8 mouse cellular contexts compared by ENCODE assay signal in genomic region chr1:153414962-153415361, GRCm38 (mm10). TPM values are rescaled to one million over a fixed set of nuclear protein-coding genes. Genes with fewer than 3 reads are reported as not detected.
DNase-seq lines count a peak whose midpoint lies in the region.

No protein-coding gene starts in this region.

- peak; percentile 24 to 37 for DNase-seq in adrenal gland, postnatal 36 days
- no peak for DNase-seq in adrenal gland, adult 8-10 months
- DNase-seq in CD4-positive, CD25-positive, alpha-beta regulatory T cell, adult 2 months (ENCODE audit: low read depth, low spot score): peak; percentile 61
- peak; percentile 25 for DNase-seq in heart, postnatal 4 days
- DNase-seq in lung, postnatal 36 days: peak; percentile 92
- DNase-seq in thymus, postnatal 25 days: peak; percentile 77
- DNase-seq in c-Kit-positive CD71-positive TER-119-positive erythroid progenitor cells, embryonic 14.5 days (ENCODE audit: low spot score): no peak
- DNase-seq in right cerebral cortex, adult 18-20 months: no peak

RNA-seq across cellular contexts. Expression of gene Shcbp1l, which starts 10.0 kb away (rescaled TPM):
- total RNA-seq in adrenal gland, postnatal 36 days (2021): under 1 TPM; 0.20 to 0.36 TPM
- under 1 TPM in 3 of 4 experiments, not detected in 1; 0.10 to 0.55 (median 0.16) TPM for total RNA-seq in adrenal gland, adult 8-10 months (2022)
- total RNA-seq in heart, postnatal 4 days (2021): not detected

Comparison
In these comparisons a context has a peak if more than half of its experiments do, and no peak if none do; other contexts are left out.
1. DNase-seq: peak in adrenal gland, postnatal 36 days (2 of 2), CD4-positive, CD25-positive, alpha-beta regulatory T cell, adult 2 months (single experiment), heart, postnatal 4 days (single experiment), lung, postnatal 36 days (single experiment) and thymus, postnatal 25 days (single experiment); none in adrenal gland, adult 8-10 months (single experiment), c-Kit-positive CD71-positive TER-119-positive erythroid progenitor cells, embryonic 14.5 days (single experiment) and right cerebral cortex, adult 18-20 months (single experiment).